Mouse (Mus musculus): Measurements from ENCODE around the gene Depdc5. TPM values are rescaled to one million over a fixed set of nuclear protein-coding genes. Genes with fewer than 3 reads are reported as not detected.

Depdc5 gene
- polyA plus RNA-seq, 1 experiment, result 0.17 TPM

- peaks cover 39% of the 10 kb centered on the region for H3K36me3 ChIP-seq (ENCODE audit: control insufficient read depth)
- no peaks in the 10 kb centered on the region for H3K27me3 ChIP-seq (ENCODE audit: control insufficient read depth)
- no peaks in the 10 kb centered on the region for H3K4me1 ChIP-seq (ENCODE audit: control insufficient read depth)
- no peak overlapping the region for H3K4me3 ChIP-seq (replicated peaks)
- H3K9me3 ChIP-seq (ENCODE audit: control insufficient read depth, low read length), result 0 out of 2 replicates have a peak, but pooled peaks cover 3% of the 10 kb centered on the region
- TF ChIP-seq GATA1 (IDR thresholded peaks at IDR 0.05; ENCODE audit: low read length) (no peak), TAL1 (IDR thresholded peaks at IDR 0.05; ENCODE audit: low read length) (no peak)
Measured at GRCm38 (mm10) chr5:32987873-32988272, 124.4 kb downstream of the Depdc5 start.

DNA sequence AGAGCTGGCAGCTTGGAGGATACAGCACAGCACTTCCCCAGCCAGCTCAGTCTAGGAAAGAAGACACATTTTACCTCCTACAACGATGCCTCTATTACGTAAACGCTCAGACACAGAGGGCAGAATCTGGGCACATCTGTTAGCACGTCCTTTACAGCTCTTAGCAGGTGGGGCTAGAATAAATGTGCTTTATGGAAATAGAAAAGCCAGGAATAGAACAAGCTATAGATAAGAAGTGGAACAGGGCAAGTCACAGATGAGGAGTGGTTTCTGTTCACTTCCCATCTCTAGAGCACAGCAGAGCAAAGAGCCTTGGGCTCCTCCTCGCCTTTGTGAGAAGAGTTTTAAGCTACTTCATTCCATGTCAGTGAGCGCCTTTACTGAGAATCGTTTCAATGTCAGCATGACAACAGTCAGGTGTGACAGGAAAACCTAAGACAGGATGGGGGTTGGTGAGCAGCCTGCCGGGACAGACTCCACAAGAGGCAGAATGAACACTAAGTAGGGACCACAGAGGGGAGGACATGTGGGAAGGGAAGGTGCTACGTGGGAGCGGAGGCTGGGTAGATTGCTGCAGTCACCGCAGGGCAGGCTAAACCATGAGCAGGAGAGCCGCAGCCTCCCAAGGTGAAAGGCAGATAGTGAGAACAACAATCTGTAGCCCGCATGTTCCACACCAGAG lies 126.6 kb downstream of the Depdc5 start:
- Histone ChIP-seq H3K4me1 (ENCODE audit: control insufficient read depth) (no peaks in the 10 kb centered on the region), H3K27me3 (ENCODE audit: control insufficient read depth) (no peaks in the 10 kb centered on the region), H3K9me3 (ENCODE audit: control insufficient read depth, low read length) (no peaks in the 10 kb centered on the region), H3K4me3 (replicated peaks) (no peak overlapping the region), H3K36me3 (ENCODE audit: control insufficient read depth) (peaks cover 22% of the 10 kb centered on the region)
- TF ChIP-seq TAL1 (IDR thresholded peaks at IDR 0.05; ENCODE audit: low read length), result no peak
- no peak for TF ChIP-seq GATA1 (IDR thresholded peaks at IDR 0.05; ENCODE audit: low read length)

- TF ChIP-seq GATA1 (IDR thresholded peaks at IDR 0.05; ENCODE audit: low read length), result no peak
- TF ChIP-seq TAL1 (IDR thresholded peaks at IDR 0.05; ENCODE audit: low read length), result no peak
- no peaks in the 10 kb centered on the region for H3K9me3 ChIP-seq (ENCODE audit: control insufficient read depth, low read length)
- no peak overlapping the region for H3K4me3 ChIP-seq (replicated peaks)
- H3K36me3 ChIP-seq (ENCODE audit: control insufficient read depth), result peaks cover 14% of the 10 kb centered on the region
- H3K4me1 ChIP-seq (ENCODE audit: control insufficient read depth), result no peaks in the 10 kb centered on the region
- H3K27me3 ChIP-seq (ENCODE audit: control insufficient read depth), result no peaks in the 10 kb centered on the region
Measured at GRCm38 (mm10) chr5:32991152-32991551, 127.7 kb downstream of the Depdc5 start.

GRCm38 (mm10) chr5:32994471-32994870 lies 131.0 kb downstream of the Depdc5 start:
- peaks cover 4% of the 10 kb centered on the region for H3K36me3 ChIP-seq (ENCODE audit: control insufficient read depth)
- H3K4me3 ChIP-seq (replicated peaks), result no peak overlapping the region
- H3K9me3 ChIP-seq (ENCODE audit: control insufficient read depth, low read length), result no peaks in the 10 kb centered on the region
- H3K4me1 ChIP-seq (ENCODE audit: control insufficient read depth), result no peaks in the 10 kb centered on the region
- TF ChIP-seq TAL1 (IDR thresholded peaks at IDR 0.05; ENCODE audit: low read length), result no peak
- TF ChIP-seq GATA1 (IDR thresholded peaks at IDR 0.05; ENCODE audit: low read length), result no peak
- no peaks in the 10 kb centered on the region; the same call in 1 of the 2 replicates for H3K27me3 ChIP-seq (ENCODE audit: control insufficient read depth)

- Histone ChIP-seq H3K27me3 (ENCODE audit: control insufficient read depth) (peaks cover 3% of the 10 kb centered on the region), H3K4me1 (ENCODE audit: control insufficient read depth) (no peaks in the 10 kb centered on the region), H3K9me3 (ENCODE audit: control insufficient read depth, low read length) (no peaks in the 10 kb centered on the region), H3K4me3 (replicated peaks) (no peak overlapping the region), H3K36me3 (ENCODE audit: control insufficient read depth) (peaks cover 4% of the 10 kb centered on the region)
- TF ChIP-seq GATA1 (IDR thresholded peaks at IDR 0.05; ENCODE audit: low read length), result no peak
Measured at GRCm38 (mm10) chr5:32995756-32996155, 132.3 kb downstream of the Depdc5 start.

DNA sequence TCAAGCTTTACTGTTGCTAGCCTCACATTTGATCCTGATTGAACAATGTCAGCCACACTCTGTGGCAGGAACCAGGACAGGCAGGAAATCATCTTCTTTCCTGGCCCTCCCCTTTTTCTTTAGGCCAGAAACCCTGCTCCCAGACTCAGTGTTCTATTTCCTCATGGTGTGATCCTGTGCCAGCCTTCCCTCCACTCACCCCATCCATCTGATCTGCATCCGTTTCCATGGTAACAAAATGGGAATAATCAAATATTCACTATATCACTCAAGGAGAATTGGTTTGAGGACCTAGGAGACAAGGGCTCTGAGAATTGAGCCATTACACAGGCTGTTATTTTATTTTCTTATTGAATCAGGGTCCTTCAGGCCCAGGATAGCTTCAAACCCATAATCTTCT lies 133.1 kb downstream of the Depdc5 start:
- H3K9me3 ChIP-seq (ENCODE audit: control insufficient read depth, low read length), result no peaks in the 10 kb centered on the region
- no peaks in the 10 kb centered on the region for H3K36me3 ChIP-seq (ENCODE audit: control insufficient read depth)
- TF ChIP-seq TAL1 (IDR thresholded peaks at IDR 0.05; ENCODE audit: low read length) (no peak), GATA1 (IDR thresholded peaks at IDR 0.05; ENCODE audit: low read length) (no peak)
- H3K4me3 ChIP-seq (replicated peaks), result no peak overlapping the region
- H3K4me1 ChIP-seq (ENCODE audit: control insufficient read depth), result no peaks in the 10 kb centered on the region
- peaks cover 3% of the 10 kb centered on the region for H3K27me3 ChIP-seq (ENCODE audit: control insufficient read depth)

DNA sequence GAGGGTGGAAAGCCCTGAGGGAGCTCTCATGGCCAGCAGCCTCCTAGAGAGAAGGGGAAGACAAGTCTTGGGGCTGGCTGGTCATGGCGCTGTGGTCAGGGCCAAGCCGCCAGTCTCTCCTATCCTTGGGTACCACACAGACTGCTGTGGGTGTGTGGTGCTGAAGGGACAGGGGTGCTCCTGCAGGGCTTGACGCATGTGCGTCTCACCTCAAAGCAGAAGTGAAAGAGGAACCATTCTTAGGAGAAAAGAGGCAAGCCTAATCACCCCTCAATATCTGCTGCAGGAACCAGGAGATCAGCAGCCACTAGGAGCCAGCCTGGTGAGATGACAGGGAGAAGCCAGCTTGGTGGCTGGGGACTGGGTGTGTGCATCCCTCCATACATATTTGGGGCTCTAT lies 134.2 kb downstream of the Depdc5 start:
- no peaks in the 10 kb centered on the region for H3K4me1 ChIP-seq (ENCODE audit: control insufficient read depth)
- no peaks in the 10 kb centered on the region for H3K36me3 ChIP-seq (ENCODE audit: control insufficient read depth)
- no peak for TF ChIP-seq GATA1 (IDR thresholded peaks at IDR 0.05; ENCODE audit: low read length)
- TF ChIP-seq TAL1 (IDR thresholded peaks at IDR 0.05; ENCODE audit: low read length), result no peak
- H3K27me3 ChIP-seq (ENCODE audit: control insufficient read depth), result peaks cover 3% of the 10 kb centered on the region
- H3K4me3 ChIP-seq (replicated peaks), result no peak overlapping the region
- no peaks in the 10 kb centered on the region for H3K9me3 ChIP-seq (ENCODE audit: control insufficient read depth, low read length)

DNA sequence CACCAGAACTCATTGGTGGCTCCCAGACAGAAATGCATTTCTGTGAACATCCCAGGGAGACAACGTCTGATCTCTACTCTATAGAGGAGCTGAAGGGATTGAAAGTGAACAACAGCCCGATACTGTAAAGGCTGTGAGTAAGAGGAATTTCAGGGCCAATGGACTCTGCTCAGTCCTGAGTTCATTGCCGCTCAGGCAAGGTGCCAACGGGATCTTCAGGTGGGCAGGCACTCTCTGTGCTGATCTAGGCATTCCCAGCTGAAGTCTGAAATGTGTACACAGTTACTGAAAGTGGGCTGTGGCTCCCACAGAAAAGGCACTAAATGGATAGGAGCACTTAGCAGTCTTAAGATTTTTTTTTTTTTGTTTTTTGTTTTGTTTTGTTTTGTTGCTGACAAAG lies 135.3 kb downstream of the Depdc5 start:
- Histone ChIP-seq H3K9me3 (ENCODE audit: control insufficient read depth, low read length) (no peaks in the 10 kb centered on the region), H3K4me1 (ENCODE audit: control insufficient read depth) (no peaks in the 10 kb centered on the region), H3K4me3 (replicated peaks) (no peak overlapping the region), H3K27me3 (ENCODE audit: control insufficient read depth) (peaks cover 3% of the 10 kb centered on the region), H3K36me3 (ENCODE audit: control insufficient read depth) (no peaks in the 10 kb centered on the region)
- TF ChIP-seq GATA1 (IDR thresholded peaks at IDR 0.05; ENCODE audit: low read length) (no peak), TAL1 (IDR thresholded peaks at IDR 0.05; ENCODE audit: low read length) (no peak)

DNA sequence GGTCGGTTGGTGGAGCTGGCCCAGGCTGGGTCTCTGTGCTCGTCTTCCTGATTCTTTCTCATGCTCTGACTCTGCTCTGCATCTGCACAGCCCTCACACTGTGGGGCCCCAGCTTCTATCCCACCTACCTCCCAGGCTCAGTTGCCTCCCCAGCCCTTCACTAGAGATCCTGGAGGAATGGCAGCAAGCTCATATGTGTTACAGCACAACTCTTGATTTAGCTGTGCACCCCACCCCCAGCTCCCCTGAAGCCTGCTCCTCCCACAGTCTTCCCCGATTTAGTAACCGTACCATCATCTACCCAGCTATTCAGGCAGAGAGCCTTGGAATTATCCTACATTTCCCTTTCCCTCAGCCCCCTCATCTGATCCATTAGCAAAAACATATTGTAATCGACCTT lies 137.6 kb downstream of the Depdc5 start:
- H3K36me3 ChIP-seq (ENCODE audit: control insufficient read depth), result no peaks in the 10 kb centered on the region
- H3K27me3 ChIP-seq (ENCODE audit: control insufficient read depth), result peaks cover 3% of the 10 kb centered on the region

DNA sequence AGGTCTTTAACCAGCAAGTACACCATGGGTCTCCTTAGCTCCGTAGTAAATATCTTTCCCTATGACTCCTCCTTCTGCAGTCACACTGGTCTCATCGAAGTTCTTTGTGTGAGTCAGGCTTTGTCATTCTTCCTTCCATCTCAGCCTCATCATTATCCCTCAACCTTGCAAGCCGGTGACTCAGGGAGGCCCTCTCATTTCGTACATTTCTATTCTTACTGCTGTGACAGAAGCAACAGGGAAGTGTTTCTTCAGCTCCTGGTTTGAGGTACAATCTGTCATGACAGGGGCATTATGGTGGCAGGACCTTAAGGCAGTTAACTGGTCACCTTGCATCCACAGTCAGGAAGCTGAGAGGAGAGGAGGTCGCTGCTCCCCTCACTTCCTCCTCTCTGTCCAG lies 139.3 kb downstream of the Depdc5 start:
- peaks cover 9% of the 10 kb centered on the region for H3K27me3 ChIP-seq (ENCODE audit: control insufficient read depth)
- H3K9me3 ChIP-seq (ENCODE audit: control insufficient read depth, low read length), result no peaks in the 10 kb centered on the region
- H3K36me3 ChIP-seq (ENCODE audit: control insufficient read depth), result no peaks in the 10 kb centered on the region
- no peak overlapping the region for H3K4me3 ChIP-seq (replicated peaks)
- TF ChIP-seq TAL1 (IDR thresholded peaks at IDR 0.05; ENCODE audit: low read length), result no peak
- TF ChIP-seq GATA1 (IDR thresholded peaks at IDR 0.05; ENCODE audit: low read length), result no peak
- no peaks in the 10 kb centered on the region for H3K4me1 ChIP-seq (ENCODE audit: control insufficient read depth)

More for the DNA sequence above, 137.6 kb downstream of the Depdc5 start:
- TF ChIP-seq GATA1 (IDR thresholded peaks at IDR 0.05; ENCODE audit: low read length), result no peak
- TF ChIP-seq TAL1 (IDR thresholded peaks at IDR 0.05; ENCODE audit: low read length), result no peak
- H3K4me3 ChIP-seq (replicated peaks), result no peak overlapping the region
- H3K4me1 ChIP-seq (ENCODE audit: control insufficient read depth), result no peaks in the 10 kb centered on the region
- H3K9me3 ChIP-seq (ENCODE audit: control insufficient read depth, low read length), result no peaks in the 10 kb centered on the region

All from erythroblast, embryonic 14.5 days (primary cell).